Mouse (Mus musculus) lung, embryonic 14.5 days (tissue): ENCODE measurements at regions not wholly inside any gene's neighbourhood (a gene's known extent, or its start where the extent isn't known, plus 50 kb on each side); places are given as distances from the start of the nearest gene placed in this dataset.

Experiments
- ATAC-seq: fragments of 200-750 bp; cut with Nextera tagmentation; 2 replicates; pipeline ENCODE4 v1.8.0; 2017; ENCODE audit warnings: mild to moderate bottlenecking, moderate TSS enrichment, moderate library complexity; ENCODE audit not compliant: insufficient read depth
- DNase-seq: peaks from one replicate; pipeline ENCODE4 v3.0.0-alpha.2; 2015
- H3K27ac ChIP-seq: fragments of 300-500 bp; sonication (generic); 2 replicates; pipeline ENCODE4 v1.5.1; 2014; ENCODE audit warnings: low read depth, mild to moderate bottlenecking, moderate library complexity
- H3K27me3 ChIP-seq: fragments of 300-500 bp; sonication (generic); 2 replicates; pipeline ENCODE4 v1.6.1; 2014; ENCODE audit warnings: low read length, control low read depth; ENCODE audit not compliant: insufficient read depth
- H3K36me3 ChIP-seq: fragments of 300-500 bp; sonication (generic); 2 replicates; pipeline ENCODE4 v1.6.1; 2014; ENCODE audit warnings: control low read depth; ENCODE audit not compliant: insufficient read depth
- H3K4me1 ChIP-seq: fragments of 300-500 bp; sonication (generic); 2 replicates; pipeline ENCODE4 v1.6.1; 2014; ENCODE audit warnings: antibody characterized with exemption, control low read depth; ENCODE audit not compliant: insufficient read depth
- H3K4me2 ChIP-seq: fragments of 300-500 bp; sonication (generic); 2 replicates; pipeline ENCODE4 v1.6.1; 2014; ENCODE audit warnings: mild to moderate bottlenecking
- H3K4me3 ChIP-seq: fragments of 300-500 bp; sonication (generic); 2 replicates; pipeline ENCODE4 v1.5.1; 2014; ENCODE audit warnings: low read depth, low read length
- H3K9ac ChIP-seq: fragments of 300-500 bp; sonication (generic); 2 replicates; pipeline ENCODE4 v1.6.1; 2014
- H3K9me3 ChIP-seq: fragments of 300-500 bp; sonication (generic); 2 replicates; pipeline ENCODE4 v1.6.1; 2016; ENCODE audit warnings: low read depth, low read length, control low read depth
- CTCF ChIP-seq: IDR thresholded peaks from 2 replicates; pipeline ENCODE4 v1.5.1; 2016; ENCODE audit warnings: antibody characterized with exemption, low read depth
- WGBS: fragments of 180-500 bp; shearing (Covaris S2); extraction: QIAGEN DNeasy Blood & Tissue Kit; methylation state at CpG from one replicate; pipeline ENCODE4 v1.1.7; 2014; 5-methylcytosine and 5-hydroxymethylcytosine counted together

DNA sequence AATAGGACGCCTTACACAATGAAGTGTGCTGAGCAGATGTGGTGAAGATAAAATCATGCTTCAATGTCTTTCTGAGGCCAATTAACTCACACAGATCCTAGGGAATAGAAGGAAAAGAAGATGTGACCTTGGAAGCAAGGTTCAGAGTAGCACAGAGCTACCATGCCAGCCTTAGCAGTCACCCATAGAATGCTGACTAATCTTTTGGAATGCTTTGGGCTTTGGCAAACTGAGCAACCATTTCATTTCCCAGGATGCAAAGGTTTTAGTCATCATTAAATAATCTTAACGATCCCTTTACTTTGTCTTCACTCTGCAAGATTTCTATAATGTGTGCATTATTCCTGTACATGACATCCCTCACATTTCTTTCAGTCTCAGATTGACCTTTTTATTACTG lies 152.4 kb downstream of the Cd55b start:
- no peak overlapping the region for H3K9ac ChIP-seq
- no peaks in the 10 kb centered on the region for H3K36me3 ChIP-seq
- no peak for TF ChIP-seq CTCF
- no peak overlapping the region for H3K27ac ChIP-seq
- H3K4me1 ChIP-seq = no peaks in the 10 kb centered on the region
- H3K27me3 ChIP-seq = no peaks in the 10 kb centered on the region
- H3K4me3 ChIP-seq = no peak overlapping the region
- no peak for DNase-seq
- no peak overlapping the region for H3K4me2 ChIP-seq
- WGBS = 83% methylated on average over 2 of the region's 2 CpGs
- no peaks in the 10 kb centered on the region for H3K9me3 ChIP-seq
- no peak for ATAC-seq
